Mouse (Mus musculus): ENCODE results near the gene Dctn1.

Dctn1 gene

DNA sequence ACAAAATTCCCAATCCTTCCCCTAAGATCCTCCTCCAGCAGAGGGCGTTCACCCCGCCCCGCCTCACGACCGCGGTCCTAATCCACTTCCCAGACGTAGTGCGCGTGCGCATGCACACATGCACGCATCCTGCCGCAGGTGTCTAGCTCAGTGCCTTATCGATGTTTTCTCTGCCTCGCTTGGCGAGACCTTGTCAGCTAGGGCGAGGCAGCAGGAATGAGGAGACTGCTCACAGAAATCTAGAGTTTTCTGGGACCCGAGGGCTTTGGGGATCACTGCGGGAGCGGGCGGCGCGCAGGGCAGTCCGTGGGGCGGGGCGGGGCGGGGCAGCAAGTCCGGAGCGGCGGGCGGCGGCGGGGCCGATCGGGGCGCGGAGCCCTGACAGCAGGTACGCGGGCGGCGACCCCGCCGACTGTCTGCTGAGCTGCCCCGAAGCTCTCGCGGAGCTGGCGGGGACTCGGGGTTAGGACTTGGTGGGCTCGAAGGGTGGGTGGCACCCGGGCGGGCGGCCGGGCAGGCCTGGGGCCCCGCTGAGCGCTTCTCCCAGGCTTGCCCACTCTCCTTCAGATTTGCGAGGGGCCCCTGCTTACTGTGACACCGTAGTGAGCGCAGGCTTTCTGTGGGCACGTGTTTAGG, at the start of gene Dctn1:
TSS of gene Dctn1 (plus strand) at position 314 of the 636 bp plus-strand sequence.
- DNase-seq (ENCODE audit: low spot score), result peak; percentile 98

DNA sequence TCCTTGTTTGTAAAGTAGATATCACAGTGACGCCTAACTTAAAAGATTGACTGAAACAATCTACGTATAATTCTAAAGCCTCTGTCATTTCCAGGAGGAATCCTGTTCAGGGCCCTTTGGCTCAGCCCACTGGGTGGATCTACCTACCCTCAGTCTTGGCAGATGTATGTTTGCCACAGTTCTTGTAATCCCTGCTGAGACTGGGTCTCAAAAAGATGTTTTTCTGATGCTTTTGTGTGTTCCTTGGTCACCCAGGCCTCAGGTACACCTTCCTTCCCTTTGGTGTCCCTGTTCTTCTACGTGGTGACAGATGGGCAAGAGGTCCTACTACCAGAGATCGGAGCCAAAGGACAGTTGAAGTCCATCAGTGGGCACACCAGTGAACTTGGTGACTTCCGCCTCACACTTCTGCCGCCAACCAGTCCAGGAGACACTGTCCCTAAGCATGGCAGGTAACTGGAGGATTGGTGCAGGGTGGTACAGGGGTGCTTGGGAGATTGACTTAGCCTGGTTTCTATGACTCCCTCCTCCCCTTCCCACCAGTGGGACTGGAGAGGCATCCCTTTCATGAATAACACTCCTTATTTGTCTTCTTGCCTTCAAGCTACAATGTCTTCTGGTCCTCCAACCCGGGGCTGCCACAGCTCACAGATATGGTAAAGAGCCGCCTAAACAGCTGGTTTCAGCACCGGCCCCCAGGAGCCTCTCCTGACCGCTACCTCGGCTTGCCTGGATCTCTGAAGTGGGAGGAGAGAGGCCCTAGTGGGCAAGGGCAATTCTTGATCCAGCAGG, 49.2 kb upstream of the Dctn1 start:
- DNase-seq (ENCODE audit: low spot score), result no peak

DNA sequence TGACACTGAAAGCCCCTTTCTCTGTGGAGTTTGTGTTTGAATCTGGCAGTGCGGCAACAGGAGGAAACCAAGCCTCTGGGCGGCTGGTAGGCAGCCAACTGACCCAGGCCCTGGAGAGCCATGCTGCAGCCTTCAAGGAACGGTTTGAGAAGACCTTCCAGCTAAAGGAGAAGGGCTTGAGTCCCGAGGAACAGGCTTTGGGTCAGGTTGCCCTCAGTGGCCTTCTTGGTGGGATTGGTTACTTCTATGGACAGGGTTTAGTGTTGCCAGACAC, 48.6 kb upstream of the Dctn1 start:
- DNase-seq (ENCODE audit: low spot score), result no peak

DNA sequence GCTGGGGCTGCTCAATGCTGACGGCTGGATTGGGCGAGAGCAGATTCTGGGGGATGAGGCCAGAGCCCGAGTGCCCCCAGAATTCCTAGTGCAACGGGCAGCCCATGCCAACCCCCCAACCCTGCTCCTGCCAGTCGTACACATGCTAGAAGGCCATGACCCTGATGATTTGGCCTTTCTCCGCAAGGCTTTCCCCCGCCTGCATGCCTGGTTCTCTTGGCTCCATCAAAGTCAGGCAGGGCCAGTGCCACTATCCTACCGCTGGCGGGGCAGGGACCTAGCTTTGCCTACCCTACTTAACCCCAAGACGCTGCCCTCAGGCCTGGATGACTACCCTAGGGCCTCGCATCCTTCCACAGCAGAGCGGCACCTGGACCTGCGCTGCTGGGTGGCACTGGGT, 48.1 kb upstream of the Dctn1 start:
- DNase-seq (ENCODE audit: low spot score), result no peak

DNA sequence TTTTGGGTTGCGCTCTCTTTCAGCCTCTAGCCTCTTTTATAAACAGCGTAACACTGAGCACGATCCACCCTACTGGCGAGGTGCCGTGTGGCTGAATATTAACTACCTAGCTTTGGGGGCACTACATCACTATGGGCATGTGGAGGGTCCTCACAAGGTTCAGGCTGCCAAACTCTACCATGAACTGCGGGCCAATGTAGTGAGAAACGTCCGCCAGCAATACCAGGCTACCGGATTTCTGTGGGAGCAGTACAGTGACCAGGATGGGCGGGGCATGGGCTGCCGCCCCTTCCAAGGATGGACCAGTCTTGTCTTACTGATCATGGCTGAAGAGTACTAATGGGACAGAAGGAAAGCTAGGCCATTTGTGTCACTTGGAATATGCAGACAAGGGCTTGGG, 47.4 kb upstream of the Dctn1 start:
- no peak for DNase-seq (ENCODE audit: low spot score)

DNA sequence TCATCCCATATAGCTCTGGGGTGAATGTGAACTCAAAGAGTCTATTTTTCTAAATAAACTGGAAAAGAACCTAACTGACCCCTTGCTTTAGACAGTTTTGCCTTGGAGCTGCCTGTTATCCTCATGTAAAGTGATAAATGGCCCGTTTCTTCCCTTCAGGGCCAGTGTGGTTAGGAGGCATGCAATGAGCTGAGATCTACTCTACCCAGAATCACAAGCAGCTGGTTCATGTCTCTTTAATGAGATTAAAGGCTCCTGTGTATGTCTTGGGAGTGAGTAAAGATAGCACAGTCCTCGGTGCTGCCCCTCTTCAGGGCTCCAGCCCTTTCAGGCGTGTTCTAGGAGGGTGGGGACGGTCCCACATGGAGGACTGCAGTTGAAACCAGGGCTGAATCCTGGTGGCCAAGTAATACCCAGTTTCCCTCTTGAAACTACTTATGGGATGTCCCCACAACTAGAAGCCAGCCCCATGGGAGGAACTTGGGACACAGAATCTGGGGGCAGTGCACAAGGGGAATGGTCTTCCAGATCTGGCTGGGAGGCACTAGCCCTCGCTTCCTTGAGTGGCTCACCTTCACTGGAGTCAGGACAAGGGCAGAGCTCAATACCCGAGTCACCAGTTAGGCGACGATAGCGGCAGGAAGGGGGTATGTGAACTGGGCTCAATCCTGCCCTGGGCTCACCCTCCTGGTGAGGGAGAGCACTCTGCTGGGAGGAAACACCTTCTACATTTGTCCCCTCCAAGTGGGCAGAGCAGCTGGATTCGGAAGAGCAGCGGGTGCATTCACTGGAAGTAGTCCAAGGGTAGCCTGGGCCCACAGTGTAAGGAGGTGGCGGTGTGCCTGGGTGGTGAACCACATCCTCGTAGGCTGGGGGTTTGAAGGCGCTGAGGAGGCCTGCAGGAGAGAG, 46.6 kb upstream of the Dctn1 start:
- DNase-seq (ENCODE audit: low spot score), result no peak

DNA sequence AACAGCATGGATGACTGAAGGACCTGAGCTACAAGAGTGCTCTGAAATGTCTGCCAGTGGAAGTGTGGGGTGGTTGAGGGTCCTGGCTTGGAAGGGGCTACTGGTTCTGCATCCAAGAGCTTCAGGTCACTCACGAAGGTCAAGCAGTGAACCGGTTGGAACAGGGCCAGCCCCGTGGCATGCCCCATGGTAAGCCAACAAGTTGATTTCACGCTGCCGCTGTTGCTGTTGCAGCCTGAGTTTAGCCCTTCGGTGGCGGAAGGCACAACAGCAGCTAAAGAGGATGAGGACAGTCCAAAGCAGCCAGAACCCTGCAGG, 46.0 kb upstream of the Dctn1 start:
- no peak for DNase-seq (ENCODE audit: low spot score)

DNA sequence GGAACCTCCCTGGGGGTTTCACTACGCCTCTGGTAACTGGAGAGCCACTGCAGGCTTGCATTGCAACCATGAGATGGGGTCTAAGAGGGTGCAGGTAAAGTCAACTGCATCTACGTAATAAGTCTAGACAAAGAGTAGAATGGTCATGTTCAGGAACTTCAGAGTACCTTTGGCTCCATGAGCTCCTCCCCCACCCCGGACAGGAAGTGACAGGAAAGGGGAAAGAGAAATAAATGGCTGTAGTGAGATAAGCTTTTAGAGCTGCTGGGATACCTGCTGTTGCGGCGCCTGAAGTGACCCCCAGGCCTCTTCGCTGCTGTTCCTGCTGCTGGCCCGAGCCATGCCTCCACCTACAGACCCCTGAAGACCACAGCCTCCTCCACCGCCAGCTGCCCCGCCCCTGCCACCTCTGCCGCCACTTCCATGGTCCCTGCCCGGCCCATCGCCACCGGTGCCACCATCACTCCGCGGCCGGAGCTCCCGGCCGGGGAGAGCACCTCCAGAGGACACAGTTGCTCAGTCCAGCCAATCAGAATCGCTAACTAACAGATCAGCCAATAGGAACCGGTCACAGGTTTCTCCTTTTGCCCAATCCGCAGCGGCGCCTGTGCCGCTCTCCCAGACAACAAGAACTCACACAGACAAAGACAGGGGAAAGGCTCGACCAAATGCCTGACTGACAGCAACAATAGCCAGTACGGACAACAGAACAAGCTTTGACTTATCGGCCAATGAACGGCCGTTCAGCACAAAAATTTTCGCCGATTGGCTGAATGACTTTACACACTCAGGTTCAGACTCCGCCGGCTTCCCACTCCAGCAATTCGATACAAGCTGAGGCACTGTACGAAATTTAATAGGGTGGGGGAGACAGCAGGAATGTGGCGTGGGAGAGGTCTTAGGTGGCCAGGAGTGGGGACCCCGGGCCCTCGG, 44.5 kb upstream of the Dctn1 start, which contains the start of gene Wbp1:
TSS of gene Wbp1 (minus strand) at position 630 of the 933 bp plus-strand sequence.
- DNase-seq (ENCODE audit: low spot score), result peak; percentile 100

DNA sequence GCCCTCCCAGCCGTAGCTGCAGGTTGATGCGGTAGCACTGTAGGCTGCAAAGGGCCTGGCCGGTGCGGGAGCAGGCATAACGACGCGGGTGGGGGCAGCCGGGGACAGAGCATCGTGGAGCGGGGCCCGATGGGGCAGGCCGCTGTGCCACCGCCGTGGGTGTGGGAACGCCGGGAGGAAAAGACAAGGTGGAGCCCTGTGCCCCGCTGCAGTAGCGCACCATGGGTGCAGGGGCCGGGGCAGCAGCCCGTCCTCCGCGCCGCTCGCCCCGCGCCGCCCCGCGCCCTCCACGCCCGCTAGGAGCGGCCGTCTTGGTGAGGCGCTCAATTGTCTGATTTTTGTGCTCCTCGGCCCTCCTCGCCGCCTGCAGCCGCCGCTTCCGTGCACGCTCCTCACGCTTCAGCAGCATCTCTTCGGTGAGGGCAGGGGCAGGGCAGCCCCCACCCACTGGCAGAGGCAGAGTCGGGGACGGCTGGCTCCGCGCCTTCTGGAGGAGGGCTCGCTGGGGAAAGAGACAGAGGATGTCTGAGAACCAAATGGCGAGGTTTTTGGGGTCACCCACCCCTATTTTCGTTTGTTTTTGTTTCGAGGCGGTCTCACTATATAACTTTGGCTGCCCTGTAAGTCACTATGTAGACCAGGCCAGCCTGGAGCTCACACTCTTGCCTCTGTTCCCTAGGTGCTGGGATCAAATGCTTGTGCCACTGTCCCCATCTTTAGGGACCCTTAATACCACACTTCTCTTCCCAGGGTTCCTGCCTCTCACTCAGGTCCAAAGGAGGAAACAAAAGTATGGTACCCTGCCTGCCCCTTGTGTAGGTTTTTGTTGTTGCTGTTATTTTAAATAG, 43.6 kb upstream of the Dctn1 start:
- DNase-seq (ENCODE audit: low spot score), result no peak

DNA sequence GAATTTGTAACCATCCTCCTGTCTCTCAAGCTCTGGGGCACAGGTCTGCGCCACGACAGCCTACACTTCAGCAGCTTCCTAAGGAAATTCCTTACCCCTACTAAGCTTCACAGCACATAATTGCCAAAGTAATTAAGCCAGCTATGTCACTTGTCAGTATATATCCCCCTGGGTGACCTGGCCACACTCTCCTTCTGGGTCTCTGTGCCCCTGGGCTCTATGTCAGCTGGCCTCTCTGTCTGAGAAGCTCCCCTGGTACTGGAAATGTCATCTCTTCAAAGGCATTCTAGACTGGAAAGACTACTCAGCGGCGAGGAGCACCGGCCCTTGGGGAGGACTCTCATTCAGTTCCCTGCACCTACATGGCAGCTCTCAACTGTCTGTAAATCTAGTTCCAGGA, 42.8 kb upstream of the Dctn1 start:
- DNase-seq (ENCODE audit: low spot score), result no peak

DNA sequence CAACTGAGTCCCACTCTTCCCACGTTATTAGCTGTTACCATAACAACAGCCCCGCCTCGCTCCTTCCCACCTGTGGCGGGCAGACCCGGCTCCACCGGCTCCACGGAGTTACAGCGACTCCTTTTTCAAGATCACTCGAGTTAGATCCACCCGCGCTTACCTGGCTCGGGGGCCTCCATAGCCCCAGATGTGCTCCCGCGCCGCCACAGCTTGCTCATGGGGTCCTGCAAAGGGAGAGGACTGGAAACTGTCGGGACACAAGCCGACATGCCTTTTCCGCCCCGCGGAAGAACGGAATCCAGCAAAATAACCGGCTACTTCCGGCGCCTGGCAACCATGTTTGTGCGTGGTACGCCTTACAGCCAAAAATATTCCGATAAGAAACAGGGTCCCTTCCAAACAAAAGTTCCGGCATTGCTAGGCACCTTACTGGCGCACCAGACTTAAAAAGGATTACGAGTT, 40.8 kb upstream of the Dctn1 start:
- DNase-seq (ENCODE audit: low spot score), result peak; percentile 99

DNA sequence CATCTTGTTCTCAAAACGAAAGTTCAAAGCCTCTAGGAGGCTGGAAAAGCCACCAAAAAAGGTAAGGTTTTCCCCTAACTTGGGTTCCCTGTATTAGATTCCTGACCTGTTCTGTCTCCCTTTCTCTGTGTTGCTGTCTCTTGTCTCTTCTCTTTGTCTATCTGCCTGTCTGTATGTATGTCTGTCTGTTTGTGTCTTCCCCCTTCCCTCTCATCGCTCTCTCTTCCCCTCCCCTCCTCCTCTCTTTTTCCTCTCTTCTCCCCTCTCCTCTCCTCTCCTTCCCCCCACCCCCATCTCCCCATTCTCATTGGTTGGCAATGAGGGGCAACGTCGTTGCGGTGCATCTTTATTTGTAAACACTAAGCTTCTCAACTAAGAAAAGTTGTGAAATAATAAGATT, 40.4 kb upstream of the Dctn1 start, which contains the start of gene Ino80b:
TSS of gene Ino80b (minus strand) at position 101 of the 400 bp plus-strand sequence.
- no peak for DNase-seq (ENCODE audit: low spot score)

DNA sequence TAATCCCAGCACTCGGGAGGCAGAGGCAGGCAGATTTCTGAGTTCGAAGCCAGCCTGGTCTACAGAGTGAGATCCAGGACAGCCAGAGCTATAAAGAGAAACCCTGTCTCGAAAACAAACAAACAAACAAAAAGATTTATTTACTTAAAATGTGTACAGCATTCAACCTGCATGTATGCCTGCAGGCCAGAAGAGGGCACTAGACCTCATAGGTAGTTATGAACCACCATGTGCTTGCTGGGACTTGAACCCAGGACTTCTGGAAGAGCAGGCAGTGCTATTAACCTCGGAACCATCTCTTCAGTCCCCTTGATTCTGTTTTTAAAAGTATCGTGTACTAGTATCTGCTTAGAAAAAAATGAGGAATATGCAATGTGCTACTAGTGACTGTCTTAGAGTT, 38.3 kb upstream of the Dctn1 start:
- DNase-seq (ENCODE audit: low spot score), result no peak

DNA sequence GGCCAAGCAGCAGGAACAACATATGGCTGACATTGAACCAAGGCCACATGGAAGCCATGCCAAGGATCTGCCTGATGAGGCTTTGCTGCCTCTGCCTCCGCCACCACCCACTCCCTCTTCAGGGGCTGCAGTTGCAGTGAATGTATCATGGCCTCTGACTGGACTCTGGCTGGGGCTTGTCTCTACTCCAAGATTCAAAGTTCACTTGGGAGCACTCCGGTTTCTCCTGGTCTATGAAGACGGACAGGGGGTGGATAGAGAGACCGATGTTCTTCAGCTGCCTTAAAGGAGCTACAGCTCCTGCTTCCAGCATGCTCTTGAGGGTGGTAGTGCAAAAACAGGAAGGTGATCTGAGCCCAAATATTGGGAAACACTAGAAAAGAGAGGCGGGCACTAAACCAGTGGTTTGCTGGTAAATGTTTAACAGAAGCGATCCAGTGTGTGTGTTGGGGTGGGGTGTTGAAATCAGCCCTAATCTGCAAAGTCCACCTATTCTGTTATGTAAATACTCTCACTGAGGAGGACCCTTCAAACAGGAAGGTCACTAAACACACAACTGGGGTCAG, 34.2 kb upstream of the Dctn1 start:
- peak; percentile 62 for DNase-seq (ENCODE audit: low spot score)

DNA sequence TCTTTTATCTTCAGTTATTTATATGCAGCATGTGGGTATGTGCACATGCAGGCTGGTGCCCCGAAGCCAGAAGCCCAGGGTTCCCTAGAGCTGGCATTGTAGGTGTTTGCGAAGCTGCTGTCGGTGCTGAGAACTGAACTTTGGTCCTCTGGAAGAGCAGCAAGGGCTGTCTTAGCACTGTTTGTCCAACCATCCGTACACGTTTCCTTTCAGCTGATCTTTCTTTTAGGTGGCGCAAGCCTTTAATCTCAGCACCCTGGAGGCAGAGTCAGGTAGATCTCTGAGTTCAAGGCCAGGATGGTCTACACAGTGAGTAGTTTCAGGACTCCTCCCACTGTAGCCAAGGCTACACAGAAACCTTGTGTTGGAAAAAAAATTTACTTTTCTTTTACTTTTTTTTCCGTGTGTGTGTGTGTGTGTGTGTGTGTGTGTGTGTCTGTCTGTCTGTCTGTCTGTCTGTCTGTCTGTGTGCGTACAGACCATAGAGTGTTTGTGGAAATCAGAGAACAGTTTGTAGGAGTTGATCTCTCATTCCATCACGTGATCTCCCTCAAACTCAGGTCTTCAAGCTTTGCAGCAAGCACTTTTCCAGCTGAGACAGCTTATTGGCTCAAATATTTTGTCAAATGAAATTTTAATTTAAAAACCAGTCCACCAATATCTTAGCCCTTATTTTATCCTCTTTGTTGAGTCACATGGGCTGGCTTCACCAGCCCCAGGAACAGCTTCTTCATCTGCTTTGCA, 33.4 kb upstream of the Dctn1 start:
- no peak for DNase-seq (ENCODE audit: low spot score)

DNA sequence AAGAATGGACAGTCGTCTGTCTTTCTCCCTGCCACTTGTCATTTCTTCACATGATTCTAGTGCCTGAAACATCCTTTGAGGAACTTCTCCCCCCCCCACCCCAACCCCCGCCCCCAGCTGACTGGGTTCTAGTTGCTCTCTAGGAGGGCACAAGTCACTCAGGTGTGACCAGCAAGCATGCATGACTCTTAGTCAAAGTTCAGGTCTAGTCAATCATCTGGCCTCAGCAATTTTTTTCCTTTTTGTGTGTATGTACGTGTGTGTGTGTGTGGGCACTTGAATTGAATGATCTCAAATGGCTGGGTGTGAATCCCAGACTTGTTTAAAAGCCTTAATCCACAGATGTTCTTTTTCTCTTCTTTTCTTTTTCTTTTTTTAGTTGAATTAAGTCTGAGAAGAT, 31.5 kb upstream of the Dctn1 start:
- DNase-seq (ENCODE audit: low spot score), result no peak

DNA sequence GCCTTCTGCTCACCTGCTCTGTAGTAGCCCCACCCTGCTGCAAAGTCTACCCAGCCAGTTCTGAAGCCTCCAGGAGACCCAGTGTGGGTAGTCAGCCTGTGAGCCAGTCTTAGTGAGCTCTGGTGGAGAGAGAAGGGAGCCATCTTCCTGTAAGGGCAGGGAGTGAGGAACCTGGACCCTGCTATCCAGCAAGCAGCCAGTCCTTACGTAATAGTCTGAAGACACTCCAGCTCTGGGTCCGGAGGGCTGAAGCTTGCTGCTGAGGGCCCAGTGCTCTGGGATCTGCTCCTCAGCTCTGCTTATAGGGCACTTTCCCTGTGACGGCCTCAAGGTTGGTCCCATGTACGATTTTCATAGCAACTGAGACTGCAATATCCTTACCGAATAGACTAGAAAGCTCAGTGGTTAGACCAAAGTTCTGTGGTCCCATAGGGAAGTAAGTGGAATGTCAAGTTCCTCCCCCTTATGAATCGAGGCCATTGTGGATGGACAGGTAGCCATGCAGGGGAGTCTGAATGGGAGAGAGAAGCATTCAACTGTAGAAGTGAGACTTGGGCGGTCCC, 30.7 kb upstream of the Dctn1 start, which contains the start of gene Rtkn:
TSS of gene Rtkn (plus strand) at position 513 of the 563 bp plus-strand sequence.
- no peak for DNase-seq (ENCODE audit: low spot score)

DNA sequence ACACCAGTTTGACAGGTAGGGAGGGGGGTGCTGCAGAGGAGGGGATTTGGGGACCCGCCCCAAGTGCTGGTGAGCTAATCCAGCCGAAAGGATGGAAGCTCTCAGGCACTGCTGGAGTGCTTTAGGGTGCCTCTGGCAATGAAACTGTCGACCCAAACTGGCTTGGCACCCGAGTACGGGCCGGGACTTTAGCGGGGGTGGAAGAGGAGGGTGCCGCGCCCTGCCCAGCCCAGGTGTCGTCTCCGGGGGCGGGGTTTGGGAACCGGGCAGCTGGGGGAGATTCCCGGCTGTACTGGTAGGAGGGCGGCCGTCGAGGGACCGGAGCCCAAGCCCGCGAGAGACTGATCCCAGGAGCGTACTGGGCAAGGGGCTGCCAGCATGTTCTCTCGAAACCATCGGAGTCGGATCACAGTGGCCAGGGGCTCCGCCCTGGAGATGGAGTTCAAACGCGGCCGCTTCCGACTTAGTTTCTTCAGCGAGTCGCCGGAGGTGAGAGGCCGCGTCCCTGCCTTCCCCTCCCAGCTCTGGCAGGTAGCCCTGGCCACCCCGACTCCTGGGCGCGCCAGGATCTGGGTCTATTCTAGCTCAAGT, 30.1 kb upstream of the Dctn1 start:
- DNase-seq (ENCODE audit: low spot score), result no peak
